Mouse (Mus musculus) activated CD4-positive, CD25-positive, alpha-beta regulatory T cell (primary cell): ENCODE results near the gene Dcpp3. TPM values are rescaled to one million over a fixed set of nuclear protein-coding genes. Genes with fewer than 3 reads are reported as not detected.

Experiments used
- polyA plus RNA-seq, 2 experiments: library from polyadenylated mRNA; unstranded; fragments of 100-300 nt; shearing (Covaris generic); gene quantifications; one replicate each; pipeline ENCODE4 v1.2.1; 2017

The Dcpp3 gene
- not detected for polyA plus RNA-seq

GRCm38 (mm10) chr17:23917158-23917557, at the start of gene Dcpp3:
Gene Dcpp3 (plus strand): TSS chr17:23917458.

GRCm38 (mm10) chr17:23867756-23868155, 49.5 kb upstream of the Dcpp3 start, which contains the start of gene Prss21:
Gene Prss21 (plus strand): TSS chr17:23868056.

GRCm38 (mm10) chr17:23880576-23880975, 36.7 kb upstream of the Dcpp3 start, which contains the start of the genes Dcpp1 and Dcpp2:
Gene Dcpp1 (plus strand): TSS chr17:23880876.
Gene Dcpp2 (plus strand): TSS chr17:23880880.

GRCm38 (mm10) chr17:23941372-23941771, 24.1 kb downstream of the Dcpp3 start, which contains the start of gene Sbp:
Gene Sbp (plus strand): TSS chr17:23941672.

GRCm38 (mm10) chr17:23955174-23955573, 37.9 kb downstream of the Dcpp3 start, which contains the start of gene Sbpl:
Gene Sbpl (minus strand): TSS chr17:23955274.

Other genes starting within 250 kb of the Dcpp3 start
- gene Hcfc1r1, start 243.9 kb upstream of the Dcpp3 start, polyA plus RNA-seq = 10 to 100 TPM; 49.0 to 52.4 TPM
- 10 to 100 TPM; 30.0 to 38.4 TPM for gene Thoc6, start 243.6 kb upstream of the Dcpp3 start, polyA plus RNA-seq
- gene Tnfrsf12a, start 240.0 kb upstream of the Dcpp3 start, polyA plus RNA-seq = 1 to 10 TPM; 5.5 to 6.7 TPM
- gene Cldn6, start 238.2 kb upstream of the Dcpp3 start, polyA plus RNA-seq = under 1 TPM in 1 of 2 experiments, not detected in 1; 0.11 TPM
- gene Cldn9, start 233.4 kb upstream of the Dcpp3 start, polyA plus RNA-seq = under 1 TPM in 1 of 2 experiments, not detected in 1; 0.12 TPM
- gene 1520401A03Rik, start 194.7 kb upstream of the Dcpp3 start, polyA plus RNA-seq = under 1 TPM; 0.10 to 0.39 TPM
- 10 to 100 TPM; 31.6 to 39.0 TPM for gene Pkmyt1, start 191.1 kb upstream of the Dcpp3 start, polyA plus RNA-seq
- 10 to 100 TPM; 10.0 to 20.7 TPM for gene Paqr4, start 176.6 kb upstream of the Dcpp3 start, polyA plus RNA-seq
- gene Kremen2, start 171.6 kb upstream of the Dcpp3 start, polyA plus RNA-seq = 10 to 100 TPM in 1 of 2 experiments, 1 to 10 TPM in 1; 4.0 to 11.8 TPM
- gene Flywch1, start 145.9 kb upstream of the Dcpp3 start, polyA plus RNA-seq = 10 to 100 TPM; 23.5 to 40.0 TPM
- 1 to 10 TPM; 6.3 to 7.6 TPM for gene Flywch2, start 131.4 kb upstream of the Dcpp3 start, polyA plus RNA-seq
- gene Srrm2, start 126.9 kb upstream of the Dcpp3 start, polyA plus RNA-seq = 100 to 1,000 TPM; 921 to 934 TPM
- gene Elob, start 88.3 kb upstream of the Dcpp3 start, polyA plus RNA-seq = 100 to 1,000 TPM; 701 to 738 TPM
- under 1 TPM; 0.17 to 0.39 TPM for gene Prss33, start 81.4 kb upstream of the Dcpp3 start, polyA plus RNA-seq
- gene Prss32, start 73.6 kb upstream of the Dcpp3 start, polyA plus RNA-seq = under 1 TPM in 1 of 2 experiments, not detected in 1; 0.77 TPM
- gene Prss41, start 73.3 kb upstream of the Dcpp3 start, polyA plus RNA-seq = 1 to 10 TPM; 1.9 to 3.0 TPM
- not detected for gene Prss21, start 49.4 kb upstream of the Dcpp3 start, polyA plus RNA-seq
- gene Dcpp1, start 36.6 kb upstream of the Dcpp3 start, polyA plus RNA-seq = not detected
- not detected for gene Dcpp2, start 36.6 kb upstream of the Dcpp3 start, polyA plus RNA-seq
- not detected for gene Sbp, start 24.2 kb downstream of the Dcpp3 start, polyA plus RNA-seq
- gene Sbpl, start 37.8 kb downstream of the Dcpp3 start, polyA plus RNA-seq = not detected
- gene Prss30, start 63.1 kb downstream of the Dcpp3 start, polyA plus RNA-seq = 1 to 10 TPM in 1 of 2 experiments, under 1 TPM in 1; 0.88 to 1.2 TPM
- not detected for gene Prss22, start 80.6 kb downstream of the Dcpp3 start, polyA plus RNA-seq
- gene Prss27, start 120.7 kb downstream of the Dcpp3 start, polyA plus RNA-seq = under 1 TPM; 0.13 to 0.64 TPM
- gene Kctd5, start 156.0 kb downstream of the Dcpp3 start, polyA plus RNA-seq = 10 to 100 TPM; 24.3 to 25.2 TPM
- gene Pdpk1, start 233.5 kb downstream of the Dcpp3 start, polyA plus RNA-seq = 10 to 100 TPM; 41.3 to 43.6 TPM
- 10 to 100 TPM; 39.6 to 47.9 TPM for gene Amdhd2, start 246.3 kb downstream of the Dcpp3 start, polyA plus RNA-seq